Mouse (Mus musculus): ENCODE measurements around the gene Rnf17.

DNA sequence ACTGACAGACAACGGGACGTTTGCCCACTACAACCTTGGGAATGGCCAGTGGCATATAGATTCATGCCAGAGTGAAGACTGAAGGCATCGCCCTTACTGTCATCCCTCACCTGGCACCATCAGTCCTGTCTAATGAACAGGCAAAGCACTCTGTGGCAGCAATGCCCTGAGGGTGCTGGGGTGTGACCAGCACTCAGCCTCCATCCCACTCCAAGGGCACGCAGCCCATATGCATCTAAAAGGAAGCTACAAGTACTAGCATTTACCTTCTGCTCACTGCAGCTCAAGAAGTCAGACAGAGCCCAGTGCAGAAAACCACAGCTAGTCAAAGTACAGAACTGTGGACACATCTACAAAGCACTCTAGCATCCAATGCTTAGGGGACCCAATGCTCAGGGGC lies 143.1 kb downstream of the Rnf17 start:
- TF ChIP-seq CTCF (IDR thresholded peaks at IDR 0.05; ENCODE audit: borderline replicate concordance, control insufficient read depth, extremely low read depth, insufficient read depth, low read length, poor library complexity) (no peak), POLR2A (IDR thresholded peaks at IDR 0.05; ENCODE audit: control insufficient read depth, extremely low read depth, insufficient read depth, low read length, poor library complexity) (no peak)
